Mouse (Mus musculus): ENCODE results near the gene Vmn1r205.
"Not testable (repeated sequence)": the region's sequence is repeated elsewhere in the genome, so short reads cannot be mapped to it uniquely, and the experiment has no call there.

The Vmn1r205 gene

DNA sequence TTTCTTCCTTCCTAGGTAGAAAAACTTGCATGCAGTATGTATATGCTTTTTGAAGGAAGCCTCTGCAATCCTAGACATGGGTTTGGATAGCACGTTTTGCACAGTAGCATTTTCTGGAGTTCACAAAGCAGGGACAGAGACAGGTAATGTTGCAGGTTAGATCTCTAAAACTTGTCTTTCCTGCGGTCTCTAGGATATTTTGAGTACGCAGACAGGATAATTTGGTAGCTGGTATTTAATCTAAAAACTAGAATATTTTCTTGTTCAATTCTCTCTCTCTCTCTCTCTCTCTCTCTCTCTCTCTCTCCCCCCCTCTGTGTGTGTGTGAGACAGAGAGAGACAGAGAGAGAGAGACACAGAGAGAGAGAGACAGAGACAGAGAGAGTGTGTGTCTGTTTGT is at the start of gene Vmn1r205:
TSS of gene Vmn1r205 (minus strand) at position 101 of the 400 bp plus-strand sequence.
- DNase-seq (ENCODE audit: low read depth, low spot score): no peak

DNA sequence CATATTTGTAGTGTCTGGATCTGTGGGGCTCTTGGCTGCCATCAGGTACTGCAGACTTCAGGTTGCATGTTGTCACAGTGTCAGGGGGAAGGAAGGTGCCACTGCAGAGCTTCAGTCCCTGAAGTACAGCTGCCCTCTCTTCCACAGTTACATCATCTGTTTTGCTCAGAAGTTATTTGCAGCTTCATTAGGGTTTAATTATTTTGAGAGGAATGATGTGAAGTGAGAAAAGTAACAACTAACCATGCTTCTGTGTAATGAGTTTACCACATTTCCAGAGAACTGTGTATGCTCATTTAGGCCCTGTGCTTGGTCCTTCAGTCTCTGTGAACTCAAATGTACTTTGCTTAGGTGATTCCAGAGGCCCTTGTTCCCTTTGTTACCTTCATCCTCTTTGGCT is 31.4 kb upstream of the Vmn1r205 start, which contains the start of gene Vmn1r206:
TSS of gene Vmn1r206 (minus strand) at position 101 of the 400 bp plus-strand sequence.
- DNase-seq (ENCODE audit: low read depth, low spot score): not testable (repeated sequence)

DNA sequence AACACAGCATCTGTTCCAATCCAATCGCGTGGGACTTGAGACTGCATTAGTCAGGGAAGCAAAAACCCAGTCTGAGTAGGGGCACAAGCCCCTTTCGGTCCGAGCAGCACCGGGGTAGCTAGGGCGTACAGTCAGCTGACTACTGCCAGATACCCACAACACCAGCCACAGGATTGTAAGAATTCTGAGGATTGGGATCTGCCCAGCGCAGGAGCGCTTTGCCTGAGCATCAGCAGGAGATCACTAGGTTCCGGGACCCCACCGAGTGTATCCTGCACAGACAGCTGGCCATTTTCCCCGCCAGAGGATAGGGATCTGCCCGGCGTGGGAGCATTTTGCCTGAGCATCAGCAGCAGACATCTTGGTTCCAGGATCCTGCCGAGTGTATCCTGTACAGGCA is 9.5 kb downstream of the Vmn1r205 start:
- DNase-seq (ENCODE audit: low read depth, low spot score): not testable (repeated sequence)

DNA sequence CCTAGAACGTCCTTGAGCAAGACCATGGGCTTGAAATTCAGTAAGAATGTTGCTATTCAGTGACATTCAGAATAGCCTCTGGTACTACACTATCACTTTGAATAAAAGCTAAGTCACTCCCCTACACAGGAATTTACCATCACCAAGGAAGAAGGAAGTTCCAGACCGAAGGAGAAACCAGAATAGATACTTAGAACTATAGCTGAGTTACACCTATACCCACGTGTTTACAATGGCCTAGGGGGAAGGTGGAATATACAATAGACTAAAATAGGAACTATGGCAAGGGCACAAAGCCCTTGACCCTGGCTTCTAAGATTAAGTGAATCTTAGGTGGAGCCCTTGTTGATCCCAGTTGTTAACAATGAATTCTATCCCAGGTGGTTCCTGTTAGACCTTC is 17.9 kb downstream of the Vmn1r205 start:
- DNase-seq (ENCODE audit: low read depth, low spot score): not testable (repeated sequence)

DNA sequence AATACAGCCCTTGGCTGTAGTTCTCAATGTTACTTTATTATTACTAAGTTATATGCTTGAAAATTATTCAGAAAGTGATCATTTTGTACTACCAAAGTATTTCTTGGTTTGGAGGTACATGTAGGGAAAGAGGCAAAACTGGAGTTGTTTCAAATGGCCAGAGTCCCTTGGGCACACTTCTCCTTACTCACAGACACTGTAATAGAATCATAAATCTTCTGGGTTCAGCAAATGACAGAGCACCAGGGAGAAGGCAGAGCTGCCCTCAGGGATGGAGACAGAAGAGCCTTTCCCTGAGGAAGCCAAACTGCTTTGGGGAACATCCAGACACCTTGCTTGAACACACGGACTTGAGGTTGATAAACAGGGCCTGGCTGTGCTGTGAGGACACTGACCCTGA is 39.9 kb downstream of the Vmn1r205 start, which contains the start of gene Vmn1r204:
TSS of gene Vmn1r204 (plus strand) at position 301 of the 400 bp plus-strand sequence.
- DNase-seq (ENCODE audit: low read depth, low spot score): not testable (repeated sequence)
